Mouse (Mus musculus) E14TG2a.4 (cell line): ENCODE results near the gene Ptpn6.

Experiments
- CTCF ChIP-seq: conservative IDR thresholded peaks from 2 replicates; pipeline ENCODE4 v1.5.1; 2014; ENCODE audit warnings: low read length
- NANOG ChIP-seq: IDR thresholded peaks from 2 replicates; pipeline ENCODE4 v1.6.1; 2014; ENCODE audit warnings: borderline replicate concordance, low read length, mixed read lengths
- POU5F1 ChIP-seq: IDR thresholded peaks from 2 replicates; pipeline ENCODE4 v1.6.1; 2014; ENCODE audit warnings: low read length, borderline replicate concordance

DNA sequence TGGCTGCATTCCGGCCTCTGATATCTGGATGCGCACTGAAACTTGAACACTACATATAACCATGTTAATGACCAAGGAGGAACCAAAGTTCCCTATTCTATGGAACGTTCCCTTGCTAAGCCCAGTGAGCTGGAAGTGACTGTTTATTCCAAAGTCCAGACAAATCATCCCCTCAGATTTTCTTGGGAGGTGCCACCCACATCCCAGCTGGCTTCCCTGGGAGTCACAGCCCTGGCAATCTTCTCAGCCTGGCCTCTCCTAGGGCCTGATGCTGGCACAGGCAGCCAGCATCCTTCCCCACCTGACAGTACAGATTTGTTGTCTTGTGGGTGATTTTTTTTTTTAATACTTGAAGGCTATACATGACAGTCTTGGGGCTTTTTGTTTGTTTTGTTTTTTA is 59.0 kb downstream of the Ptpn6 start:
- TF ChIP-seq CTCF, result no peak
- TF ChIP-seq NANOG, result no peak
- TF ChIP-seq POU5F1, result no peak
